Mouse (Mus musculus) kidney, adult 2 months (tissue): Measurements from ENCODE around the gene Atrip. TPM values are rescaled to one million over a fixed set of nuclear protein-coding genes. Genes with fewer than 3 reads are reported as not detected.
A peak's percentile ranks its signal among the peaks of the same experiment; 100 is the strongest.

Experiments used
- DNase-seq: peaks from one replicate; pipeline ENCODE4 v3.0.0; 2021
- H3K27ac ChIP-seq: fragments of 200-500 bp; 2 replicates; pipeline ENCODE4 v1.5.1; 2012; ENCODE audit warnings: low read depth, low read length, control low read depth, inconsistent platforms; ENCODE audit not compliant: insufficient read depth
- H3K27me3 ChIP-seq: fragments of 200-500 bp; replicated peaks from 2 replicates; pipeline ENCODE4 v1.6.1; 2012; ENCODE audit warnings: mild to moderate bottlenecking, moderate library complexity, low read length, inconsistent platforms; ENCODE audit not compliant: control insufficient read depth, insufficient read depth
- H3K36me3 ChIP-seq: fragments of 200-500 bp; 2 replicates; pipeline ENCODE4 v1.6.1; 2012; ENCODE audit warnings: mild to moderate bottlenecking, moderate library complexity, low read length, inconsistent platforms; ENCODE audit not compliant: control insufficient read depth, insufficient read depth
- H3K4me1 ChIP-seq: fragments of 200-500 bp; 2 replicates; pipeline ENCODE4 v1.6.1; 2011; ENCODE audit warnings: low read length; ENCODE audit not compliant: control insufficient read depth, insufficient read depth
- H3K4me3 ChIP-seq: fragments of 200-500 bp; 2 replicates; pipeline ENCODE4 v1.5.1; 2011; ENCODE audit warnings: mild to moderate bottlenecking, low read depth, low read length, control low read depth; ENCODE audit not compliant: insufficient read depth
- CTCF ChIP-seq: fragments of 200-500 bp; conservative IDR thresholded peaks from 2 replicates; pipeline ENCODE4 v1.5.1; 2011; ENCODE audit warnings: low read depth, mild to moderate bottlenecking, control low read depth, low read length, moderate library complexity, mixed read lengths; ENCODE audit not compliant: insufficient read depth, insufficient read length
- POLR2A ChIP-seq: fragments of 200-500 bp; IDR thresholded peaks from one replicate; pipeline ENCODE4 v1.6.1; 2011; ENCODE audit warnings: low read depth, low read length, control low read depth
- WGBS: fragments of 180-500 bp; shearing (Covaris S2); methylation state at CpG from one replicate; pipeline ENCODE4 v1.1.7; 2018; 5-methylcytosine and 5-hydroxymethylcytosine counted together
- polyA plus RNA-seq: library from polyadenylated mRNA; depleted of rRNA; stranded (reverse); fragments of >200 nt; gene quantifications from 2 replicates; pipeline ENCODE4 v1.2.3, GENCODE M21; 2012

Gene Atrip
- polyA plus RNA-seq, 1 experiment, result 20.2 TPM

- WGBS, result 2% methylated on average over 15 of the region's 15 CpGs
- Histone ChIP-seq H3K36me3 (no peaks in the 10 kb centered on the region), H3K4me1 (peaks cover 6% of the 10 kb centered on the region; the same call in 1 of the 2 replicates)
Measured at GRCm38 (mm10) chr9:109059136-109059903, 14.6 kb downstream of the Atrip start, which contains the start of gene Trex1. Gene Trex1, minus strand, starts transcription at chr9:109059734.

GRCm38 (mm10) chr9:109058006-109058765 is 15.7 kb downstream of the Atrip start:
- no peak for DNase-seq
- Histone ChIP-seq H3K36me3 (no peaks in the 10 kb centered on the region), H3K4me3 (peak overlapping the region; percentile 56; the same call in 1 of the 2 replicates), H3K4me1 (peaks cover 7% of the 10 kb centered on the region; the same call in 1 of the 2 replicates), H3K27me3 (no peaks in the 10 kb centered on the region), H3K27ac (peak overlapping the region; percentile 50; the same call in 1 of the 2 replicates)
- TF ChIP-seq POLR2A, result no peak
- no peak for TF ChIP-seq CTCF
- 84% methylated on average over 19 of the region's 19 CpGs for WGBS

More at GRCm38 (mm10) chr9:109059136-109059903, 14.6 kb downstream of the Atrip start, which contains the start of gene Trex1:
- peak; percentile 96 for DNase-seq
- peak within 1 kb of the TSS; percentile 61 for H3K27ac ChIP-seq
- no peaks in the 10 kb centered on the region for H3K27me3 ChIP-seq
- peak within 1 kb of the TSS; percentile 56 for H3K4me3 ChIP-seq
- TF ChIP-seq POLR2A (peak; percentile 94), CTCF (peak; percentile 96)

GRCm38 (mm10) chr9:109057543-109057942 is 16.4 kb downstream of the Atrip start:
- 82% methylated on average over 5 of the region's 5 CpGs for WGBS
- Histone ChIP-seq H3K36me3 (no peaks in the 10 kb centered on the region), H3K4me3 (peak overlapping the region; percentile 1; the same call in 1 of the 2 replicates), H3K4me1 (peaks cover 7% of the 10 kb centered on the region; the same call in 1 of the 2 replicates), H3K27ac (no peak overlapping the region), H3K27me3 (no peaks in the 10 kb centered on the region)
- TF ChIP-seq POLR2A (no peak), CTCF (no peak)
- no peak for DNase-seq

- no peak for TF ChIP-seq CTCF
- no peak for TF ChIP-seq POLR2A
- 87% methylated on average over 4 of the region's 4 CpGs for WGBS
- H3K36me3 ChIP-seq, result no peaks in the 10 kb centered on the region
- H3K4me1 ChIP-seq, result peaks cover 7% of the 10 kb centered on the region; the same call in 1 of the 2 replicates
- no peaks in the 10 kb centered on the region for H3K27me3 ChIP-seq
- no peak overlapping the region for H3K27ac ChIP-seq
- H3K4me3 ChIP-seq, result no peak overlapping the region
- DNase-seq, result no peak
Measured at GRCm38 (mm10) chr9:109056916-109057315, 17.0 kb downstream of the Atrip start.

DNA sequence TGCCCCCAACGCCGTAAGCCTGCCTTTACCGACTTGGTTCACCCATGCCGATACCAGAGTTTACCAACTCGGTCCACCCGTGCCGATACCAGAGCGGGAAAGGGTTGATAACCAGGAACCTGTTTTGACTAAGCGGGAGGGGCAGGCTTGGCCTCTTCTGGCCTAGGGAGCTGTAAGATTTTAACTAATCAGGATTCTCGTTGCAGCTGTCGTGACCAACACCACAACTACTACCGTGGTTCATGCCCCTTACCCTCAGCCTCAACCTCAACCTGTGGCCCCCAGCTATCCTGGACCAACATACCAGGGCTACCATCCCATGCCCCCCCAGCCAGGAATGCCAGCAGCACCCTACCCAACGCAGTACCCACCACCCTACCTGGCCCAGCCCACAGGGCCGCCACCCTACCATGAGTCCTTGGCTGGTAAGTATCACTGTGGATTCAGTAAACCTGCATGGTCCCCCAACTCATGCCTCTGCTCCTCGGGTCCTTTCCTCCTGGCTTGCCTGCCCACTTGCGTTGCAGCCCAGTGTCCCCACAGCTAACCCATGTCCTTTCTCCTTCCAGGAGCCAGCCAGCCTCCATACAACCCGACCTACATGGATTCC is 17.7 kb downstream of the Atrip start:
- Histone ChIP-seq H3K4me1 (peaks cover 7% of the 10 kb centered on the region; the same call in 1 of the 2 replicates), H3K27me3 (no peaks in the 10 kb centered on the region), H3K27ac (no peak overlapping the region), H3K4me3 (no peak overlapping the region), H3K36me3 (no peaks in the 10 kb centered on the region)
- DNase-seq, result no peak
- TF ChIP-seq POLR2A, result no peak
- no peak for TF ChIP-seq CTCF
- 92% methylated on average over 17 of the region's 17 CpGs for WGBS

DNA sequence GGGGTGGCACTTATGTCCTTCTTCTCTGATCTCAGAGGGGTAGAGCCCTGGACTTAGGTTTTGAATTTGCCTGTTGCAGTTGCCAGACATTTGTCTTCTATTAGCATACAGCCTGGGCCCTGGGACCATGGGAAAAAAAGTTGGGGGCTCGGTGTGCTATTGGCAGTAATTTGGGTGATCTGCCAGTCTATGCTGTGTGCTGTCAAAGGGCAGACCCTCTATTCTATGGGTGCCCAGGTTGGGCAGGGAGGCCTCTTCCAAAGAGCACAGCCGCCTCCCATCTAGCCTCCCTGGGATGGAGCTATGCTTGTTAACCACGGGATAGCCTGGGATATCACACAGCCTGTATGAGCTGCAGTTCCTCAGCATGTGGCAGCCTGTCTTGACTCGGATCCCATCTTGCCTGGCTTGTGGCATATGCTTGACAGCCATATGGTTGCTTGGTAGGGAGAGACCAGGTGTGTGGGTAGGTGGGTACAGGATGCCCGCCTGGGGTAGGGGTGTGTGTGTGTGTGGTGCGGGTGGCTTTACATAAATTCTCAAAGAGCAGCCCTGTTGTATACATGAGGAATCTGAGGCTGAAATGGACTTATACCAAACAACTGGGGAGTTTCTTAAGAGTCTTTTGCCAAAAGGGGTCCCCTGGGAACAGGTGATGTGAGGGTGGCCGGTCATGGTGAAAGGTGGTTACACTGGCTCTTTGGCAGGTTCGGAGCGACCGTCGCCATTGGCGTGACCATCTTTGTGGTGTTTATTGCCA is 18.5 kb downstream of the Atrip start:
- WGBS, result 92% methylated on average over 12 of the region's 12 CpGs
- H3K27ac ChIP-seq, result peak overlapping the region; percentile 14

More for the DNA sequence above, 18.5 kb downstream of the Atrip start:
- TF ChIP-seq CTCF (no peak), POLR2A (no peak)
- Histone ChIP-seq H3K36me3 (no peaks in the 10 kb centered on the region), H3K27me3 (no peaks in the 10 kb centered on the region), H3K4me1 (peaks cover 7% of the 10 kb centered on the region; the same call in 1 of the 2 replicates), H3K4me3 (peak overlapping the region; percentile 37)
- DNase-seq, result no peak
